Mouse (Mus musculus): ENCODE measurements around the gene Dnajb12. TPM values are rescaled to one million over a fixed set of nuclear protein-coding genes. Genes with fewer than 3 reads are reported as not detected.
A peak's percentile ranks its signal among the peaks of the same experiment; 100 is the strongest.

The Dnajb12 gene
- total and polyA plus RNA-seq, 2 experiments from 2014 or later, result 23.5 to 41.1 TPM

- Histone ChIP-seq H3K27ac (ENCODE audit: low read depth, low read length) (peak overlapping the region; percentile 96), H3K9ac (peak overlapping the region; percentile 43), H3K9me3 (ENCODE audit: low read length) (no peaks in the 10 kb centered on the region), H3K4me1 (ENCODE audit: insufficient read depth) (peaks cover 46% of the 10 kb centered on the region), H3K27me3 (ENCODE audit: insufficient read depth, low read length) (no peaks in the 10 kb centered on the region), H3K4me3 (ENCODE audit: low read depth, low read length) (no peak overlapping the region), H3K4me2 (ENCODE audit: low read depth) (no peak overlapping the region), H3K36me3 (ENCODE audit: insufficient read depth) (peaks cover 48% of the 10 kb centered on the region)
- DNase-seq (no peak), ATAC-seq (no peak)
- 89% methylated on average over 4 of the region's 4 CpGs for WGBS
- no peak for TF ChIP-seq CTCF (IDR thresholded peaks at IDR 0.05; ENCODE audit: low read depth)
These were observed 16.9 kb downstream of the Dnajb12 start for GRCm38 (mm10) chr10:59896211-59896610.

GRCm38 (mm10) chr10:59896911-59897331, 17.6 kb downstream of the Dnajb12 start:
- Histone ChIP-seq H3K9me3 (ENCODE audit: low read length) (no peaks in the 10 kb centered on the region), H3K27me3 (ENCODE audit: insufficient read depth, low read length) (no peaks in the 10 kb centered on the region), H3K27ac (ENCODE audit: low read depth, low read length) (peak overlapping the region; percentile 96), H3K4me2 (ENCODE audit: low read depth) (peak overlapping the region; percentile 25), H3K9ac (peak overlapping the region; percentile 43), H3K36me3 (ENCODE audit: insufficient read depth) (peaks cover 41% of the 10 kb centered on the region), H3K4me3 (ENCODE audit: low read depth, low read length) (no peak overlapping the region), H3K4me1 (ENCODE audit: insufficient read depth) (peaks cover 46% of the 10 kb centered on the region)
- no peak for TF ChIP-seq CTCF (IDR thresholded peaks at IDR 0.05; ENCODE audit: low read depth)
- 21% methylated on average over 3 of the region's 3 CpGs for WGBS
- DNase-seq, result peak; percentile 65
- ATAC-seq, result 0 out of 2 replicates have a peak, but pooled peaks have one; percentile 1

DNA sequence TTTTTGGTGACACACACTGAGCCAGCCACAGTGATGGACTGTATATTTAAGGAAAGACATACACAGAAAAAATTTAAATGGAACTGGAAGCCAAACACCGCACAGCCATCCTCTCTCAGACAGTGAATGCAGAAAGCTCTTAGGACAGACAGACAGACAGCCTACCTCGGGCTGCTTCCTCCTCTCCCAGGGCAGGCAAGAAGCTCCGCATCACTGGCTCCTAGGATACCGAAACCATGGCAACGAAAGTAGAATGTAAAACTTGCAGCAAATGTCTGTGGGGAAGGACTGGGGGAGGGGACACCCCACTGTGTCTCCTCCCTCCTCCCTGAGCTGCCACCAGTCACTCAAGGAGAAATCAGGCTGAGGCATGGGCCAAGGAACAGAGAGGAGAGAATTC, 18.2 kb downstream of the Dnajb12 start:
- no peak for TF ChIP-seq CTCF (IDR thresholded peaks at IDR 0.05; ENCODE audit: low read depth)
- Histone ChIP-seq H3K36me3 (ENCODE audit: insufficient read depth) (peaks cover 35% of the 10 kb centered on the region), H3K4me1 (ENCODE audit: insufficient read depth) (peaks cover 46% of the 10 kb centered on the region), H3K4me2 (ENCODE audit: low read depth) (peak overlapping the region; percentile 25), H3K9me3 (ENCODE audit: low read length) (no peaks in the 10 kb centered on the region), H3K9ac (peak overlapping the region; percentile 43), H3K27me3 (ENCODE audit: insufficient read depth, low read length) (no peaks in the 10 kb centered on the region), H3K4me3 (ENCODE audit: low read depth, low read length) (0 out of 2 replicates have a peak overlapping the region, but pooled peaks have one; percentile 7), H3K27ac (ENCODE audit: low read depth, low read length) (peak overlapping the region; percentile 96)
- WGBS, result 6% methylated on average over 5 of the region's 5 CpGs
- DNase-seq (peak; percentile 91), ATAC-seq (peak; percentile 58)

- peak; percentile 61 for DNase-seq
- H3K4me2 ChIP-seq (ENCODE audit: low read depth), result no peak overlapping the region
- H3K36me3 ChIP-seq (ENCODE audit: insufficient read depth), result peaks cover 31% of the 10 kb centered on the region
- H3K27ac ChIP-seq (ENCODE audit: low read depth, low read length), result peak overlapping the region; percentile 96
- TF ChIP-seq CTCF (IDR thresholded peaks at IDR 0.05; ENCODE audit: low read depth), result no peak
- H3K4me1 ChIP-seq (ENCODE audit: insufficient read depth), result peaks cover 46% of the 10 kb centered on the region
- H3K9ac ChIP-seq, result peak overlapping the region; percentile 18; the same call in 1 of the 2 replicates
- no peaks in the 10 kb centered on the region for H3K27me3 ChIP-seq (ENCODE audit: insufficient read depth, low read length)
- WGBS, result 40% methylated on average over 9 of the region's 9 CpGs
- H3K9me3 ChIP-seq (ENCODE audit: low read length), result no peaks in the 10 kb centered on the region
- no peak for ATAC-seq
- H3K4me3 ChIP-seq (ENCODE audit: low read depth, low read length), result no peak overlapping the region
These were observed 18.9 kb downstream of the Dnajb12 start for GRCm38 (mm10) chr10:59898180-59898778.

DNA sequence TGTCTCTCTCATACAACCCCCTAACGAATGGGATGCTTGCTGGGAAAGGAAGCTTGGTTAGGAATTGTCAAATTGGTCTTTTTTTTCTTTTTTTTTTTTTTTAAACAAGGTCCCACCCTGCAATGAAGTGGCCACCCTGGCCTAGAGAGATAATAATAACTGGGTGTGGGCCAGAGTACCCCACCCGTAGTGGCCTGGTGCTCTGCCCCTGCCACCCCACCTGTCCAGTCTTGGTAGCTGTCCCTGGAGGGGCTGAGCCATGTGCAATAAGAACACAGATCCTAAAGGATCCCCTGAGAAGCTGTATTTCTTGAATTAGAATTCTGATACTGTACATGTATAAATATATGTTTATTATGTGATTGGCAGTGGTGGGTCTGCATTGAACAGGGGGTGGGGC, 19.6 kb downstream of the Dnajb12 start:
- DNase-seq (no peak), ATAC-seq (no peak)
- peak overlapping the region; percentile 37; the same call in 1 of the 2 replicates for H3K9ac ChIP-seq
- no peak for TF ChIP-seq CTCF (IDR thresholded peaks at IDR 0.05; ENCODE audit: low read depth)
- H3K27ac ChIP-seq (ENCODE audit: low read depth, low read length), result peak overlapping the region; percentile 96
- H3K27me3 ChIP-seq (ENCODE audit: insufficient read depth, low read length), result no peaks in the 10 kb centered on the region
- H3K4me1 ChIP-seq (ENCODE audit: insufficient read depth), result peaks cover 46% of the 10 kb centered on the region
- H3K36me3 ChIP-seq (ENCODE audit: insufficient read depth), result peaks cover 30% of the 10 kb centered on the region
- H3K4me3 ChIP-seq (ENCODE audit: low read depth, low read length), result no peak overlapping the region
- no peak overlapping the region for H3K4me2 ChIP-seq (ENCODE audit: low read depth)
- H3K9me3 ChIP-seq (ENCODE audit: low read length), result no peaks in the 10 kb centered on the region
- 18% methylated on average over 2 of the region's 2 CpGs for WGBS

DNA sequence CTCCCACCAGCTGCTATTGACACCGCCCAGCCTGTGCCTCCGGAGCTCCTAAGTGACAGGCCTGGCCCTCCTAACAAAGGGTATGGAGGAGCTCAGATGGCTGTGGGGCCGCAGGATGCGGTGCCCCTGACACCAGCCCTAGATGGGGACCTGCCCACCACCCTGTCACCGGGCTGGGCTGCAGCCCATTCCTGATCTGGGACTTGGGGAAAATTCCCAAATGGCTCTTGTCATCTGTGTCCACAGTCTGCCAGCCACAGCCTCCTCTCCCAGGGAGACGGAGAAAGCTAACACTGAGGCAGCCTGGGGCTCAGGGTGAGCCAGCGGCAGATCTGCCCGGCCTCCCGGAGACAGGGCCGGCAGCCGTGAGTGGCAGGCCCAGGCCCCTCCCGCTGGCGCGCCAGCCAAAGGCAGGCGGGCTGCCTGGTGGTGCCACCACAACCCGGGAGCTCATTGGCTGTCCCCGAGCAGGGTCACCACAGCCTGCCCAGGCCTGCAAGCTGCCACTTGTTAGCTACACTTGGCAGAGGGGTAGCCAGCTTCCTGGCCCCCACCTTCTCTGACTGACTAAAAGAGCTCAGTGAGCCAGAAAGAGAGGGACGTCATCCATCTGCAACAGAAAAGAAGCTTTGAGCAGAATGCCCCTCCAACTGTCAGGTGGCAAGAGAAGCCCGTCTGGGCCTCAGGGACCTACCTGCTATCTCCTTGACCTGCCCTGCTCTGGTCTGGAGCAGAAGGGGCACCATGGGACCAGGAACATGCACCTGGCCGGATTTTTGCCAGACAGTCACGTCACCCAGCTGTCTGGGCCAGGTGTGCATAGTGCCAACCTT, 20.2 kb downstream of the Dnajb12 start:
- Histone ChIP-seq H3K27me3 (ENCODE audit: insufficient read depth, low read length) (no peaks in the 10 kb centered on the region), H3K27ac (ENCODE audit: low read depth, low read length) (peak overlapping the region; percentile 96), H3K4me1 (ENCODE audit: insufficient read depth) (peaks cover 46% of the 10 kb centered on the region), H3K9ac (peak overlapping the region; percentile 37), H3K36me3 (ENCODE audit: insufficient read depth) (peaks cover 24% of the 10 kb centered on the region), H3K4me2 (ENCODE audit: low read depth) (peak overlapping the region; percentile 13; the same call in 1 of the 2 replicates), H3K4me3 (ENCODE audit: low read depth, low read length) (no peak overlapping the region), H3K9me3 (ENCODE audit: low read length) (no peaks in the 10 kb centered on the region)
- peak; percentile 94 for DNase-seq
- TF ChIP-seq CTCF (IDR thresholded peaks at IDR 0.05; ENCODE audit: low read depth), result no peak
- whole genome bisulfite sequencing, result 6% methylated on average over 21 of the region's 21 CpGs
- peak; percentile 90 for ATAC-seq

DNA sequence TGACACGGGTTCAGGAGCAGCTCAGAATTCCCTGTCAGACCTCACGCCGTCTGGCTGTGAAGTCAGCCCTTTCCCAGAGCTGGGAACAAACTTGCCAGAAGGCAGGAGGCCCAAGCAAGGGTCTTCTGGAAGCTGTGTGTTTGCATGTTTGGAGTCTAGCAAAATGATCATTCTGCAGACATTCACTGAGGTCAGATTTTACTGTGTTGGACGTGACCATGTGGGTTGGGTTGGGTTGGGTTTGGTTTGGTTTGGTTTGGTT, 20.7 kb downstream of the Dnajb12 start:
- Histone ChIP-seq H3K4me2 (ENCODE audit: low read depth) (peak overlapping the region; percentile 13; the same call in 1 of the 2 replicates), H3K9me3 (ENCODE audit: low read length) (no peaks in the 10 kb centered on the region)

More for the DNA sequence above, 20.7 kb downstream of the Dnajb12 start:
- ATAC-seq (no peak), DNase-seq (no peak)
- Histone ChIP-seq H3K4me3 (ENCODE audit: low read depth, low read length) (no peak overlapping the region), H3K27ac (ENCODE audit: low read depth, low read length) (peak overlapping the region; percentile 96), H3K4me1 (ENCODE audit: insufficient read depth) (peaks cover 46% of the 10 kb centered on the region), H3K36me3 (ENCODE audit: insufficient read depth) (peaks cover 19% of the 10 kb centered on the region), H3K27me3 (ENCODE audit: insufficient read depth, low read length) (no peaks in the 10 kb centered on the region), H3K9ac (peak overlapping the region; percentile 37; the same call in 1 of the 2 replicates)
- TF ChIP-seq CTCF (IDR thresholded peaks at IDR 0.05; ENCODE audit: low read depth), result no peak
- WGBS, result 16% methylated on average over 4 of the region's 4 CpGs
